Mouse (Mus musculus) cerebellum, adult 11 months (tissue): ENCODE measurements around the gene Cldn34b3.
"Not testable (repeated sequence)": the region's sequence is repeated elsewhere in the genome, so short reads cannot be mapped to it uniquely, and the experiment has no call there.

ENCODE experiments used
- DNase-seq: peaks from one replicate; pipeline ENCODE4 v3.0.0; 2022

Gene Cldn34b3

GRCm38 (mm10) chrX:76264004-76264403, at the start of gene Cldn34b3:
Gene Cldn34b3 (plus strand): TSS chrX:76264304.
- DNase-seq, result not testable (repeated sequence)
